Mouse (Mus musculus): ENCODE measurements at regions not wholly inside any gene's neighbourhood (a gene's known extent, or its start where the extent isn't known, plus 50 kb on each side); places are given as distances from the start of the nearest gene placed in this dataset.

GRCm38 (mm10) chr4:110051872-110052271, 74.0 kb downstream of the Dmrta2 start:
- Histone ChIP-seq H3K79me2 (ENCODE audit: control insufficient read depth, insufficient read depth, low read length, poor library complexity) (no peaks in the 10 kb centered on the region), H3K4me3 (ENCODE audit: control insufficient read depth in 1 of 2, insufficient read depth in 1 of 2, low read depth in 2 of 2, low read length in 2 of 2) (no peak overlapping the region), H3K9me3 (replicated peaks; ENCODE audit: insufficient read depth, low read length) (no peaks in the 10 kb centered on the region), H3K9ac (ENCODE audit: control insufficient read depth, low read depth, low read length, poor library complexity, severe bottlenecking) (no peak overlapping the region), H3K4me1 (ENCODE audit: control insufficient read depth in 1 of 2, insufficient read depth in 2 of 2, low read length in 2 of 2) (no peaks in the 10 kb centered on the region), H3K27me3 (ENCODE audit: control insufficient read depth in 1 of 2, insufficient read depth in 2 of 2, low read length in 2 of 2) (no peaks in the 10 kb centered on the region), H3K36me3 (ENCODE audit: control insufficient read depth in 1 of 2, insufficient read depth in 2 of 2, low read length in 2 of 2) (no peaks in the 10 kb centered on the region), H3K27ac (ENCODE audit: control insufficient read depth, low read depth, low read length) (no peak overlapping the region)
- no peak for DNase-seq (ENCODE audit: low read depth, low spot score)
- TF ChIP-seq CTCF (IDR thresholded peaks at IDR 0.05 in 2 of 3, conservative IDR thresholded peaks at IDR 0.05 in 1 of 3; ENCODE audit: control insufficient read depth in 1 of 3, insufficient read depth in 1 of 3, low read depth in 2 of 3, low read length in 3 of 3, poor library complexity in 1 of 3, severe bottlenecking in 1 of 3) (no peak), NRF1 (IDR thresholded peaks at IDR 0.05; ENCODE audit: insufficient read depth, low read depth, low read length, poor library complexity, severe bottlenecking) (no peak), BHLHE40 (IDR thresholded peaks at IDR 0.05; ENCODE audit: borderline replicate concordance, low read depth, low read length) (no peak), JUND (IDR thresholded peaks at IDR 0.05; ENCODE audit: low read depth, low read length) (no peak), MEF2A (IDR thresholded peaks at IDR 0.05; ENCODE audit: extremely low read depth, insufficient replicate concordance, low read depth, low read length, poor library complexity, severe bottlenecking) (no peak), POLR2A (IDR thresholded peaks at IDR 0.05; ENCODE audit: control insufficient read depth in 1 of 2, insufficient read depth in 1 of 2, low read depth in 1 of 2, low read length in 2 of 2, poor library complexity in 1 of 2) (no peak), MAZ (IDR thresholded peaks at IDR 0.05; ENCODE audit: low read depth, low read length) (no peak), HCFC1 (IDR thresholded peaks at IDR 0.05; ENCODE audit: low read depth, low read length) (no peak), E2F4 (IDR thresholded peaks at IDR 0.05; ENCODE audit: borderline replicate concordance, low read depth, low read length) (no peak), MYC (IDR thresholded peaks at IDR 0.05; ENCODE audit: low read depth, low read length) (no peak), GABPA (IDR thresholded peaks at IDR 0.05; ENCODE audit: low read depth, low read length) (no peak), ZMIZ1 (IDR thresholded peaks at IDR 0.05; ENCODE audit: low read depth, low read length) (no peak), ZKSCAN1 (IDR thresholded peaks at IDR 0.05; ENCODE audit: low read depth, low read length) (no peak), MAX (IDR thresholded peaks at IDR 0.05; ENCODE audit: low read length) (no peak), TBP (IDR thresholded peaks at IDR 0.05; ENCODE audit: low read depth, low read length) (no peak), CHD1 (IDR thresholded peaks at IDR 0.05; ENCODE audit: low read depth, low read length) (no peak), POLR2AphosphoS5 (IDR thresholded peaks at IDR 0.05; ENCODE audit: borderline replicate concordance, low read depth, low read length) (no peak), ZNF384 (IDR thresholded peaks at IDR 0.05; ENCODE audit: low read depth, low read length) (no peak), NELFE (IDR thresholded peaks at IDR 0.05; ENCODE audit: low read depth, low read length) (no peak)

- no peaks in the 10 kb centered on the region for H3K4me1 ChIP-seq (ENCODE audit: control insufficient read depth in 1 of 2, insufficient read depth in 2 of 2, low read length in 2 of 2)
- H3K36me3 ChIP-seq (ENCODE audit: control insufficient read depth in 1 of 2, insufficient read depth in 2 of 2, low read length in 2 of 2): no peaks in the 10 kb centered on the region
- no peaks in the 10 kb centered on the region for H3K9me3 ChIP-seq (replicated peaks; ENCODE audit: insufficient read depth, low read length)
- H3K27ac ChIP-seq (ENCODE audit: control insufficient read depth, low read depth, low read length): no peak overlapping the region
- no peak for DNase-seq (ENCODE audit: low read depth, low spot score)
- TF ChIP-seq CHD1 (IDR thresholded peaks at IDR 0.05; ENCODE audit: low read depth, low read length): no peak
- TF ChIP-seq EP300 (IDR thresholded peaks at IDR 0.05; ENCODE audit: low read depth in 1 of 2, low read length in 2 of 2): no peak
- no peak for TF ChIP-seq ZKSCAN1 (IDR thresholded peaks at IDR 0.05; ENCODE audit: low read depth, low read length)
- no peak for TF ChIP-seq UBTF (IDR thresholded peaks at IDR 0.05; ENCODE audit: borderline replicate concordance, insufficient read depth, low read depth, low read length)
- no peak for TF ChIP-seq MAZ (IDR thresholded peaks at IDR 0.05; ENCODE audit: low read depth, low read length)
- no peak for TF ChIP-seq E2F4 (IDR thresholded peaks at IDR 0.05; ENCODE audit: borderline replicate concordance, low read depth, low read length)
- TF ChIP-seq NELFE (IDR thresholded peaks at IDR 0.05; ENCODE audit: low read depth, low read length): no peak
- no peak for TF ChIP-seq JUND (IDR thresholded peaks at IDR 0.05; ENCODE audit: low read depth, low read length)
- TF ChIP-seq MEF2A (IDR thresholded peaks at IDR 0.05; ENCODE audit: extremely low read depth, insufficient replicate concordance, low read depth, low read length, poor library complexity, severe bottlenecking): no peak
- no peak for TF ChIP-seq CTCF (IDR thresholded peaks at IDR 0.05 in 2 of 3, conservative IDR thresholded peaks at IDR 0.05 in 1 of 3; ENCODE audit: control insufficient read depth in 1 of 3, insufficient read depth in 1 of 3, low read depth in 2 of 3, low read length in 3 of 3, poor library complexity in 1 of 3, severe bottlenecking in 1 of 3)
- TF ChIP-seq ETS1 (IDR thresholded peaks at IDR 0.05; ENCODE audit: low read depth, low read length): no peak
- TF ChIP-seq MYB (IDR thresholded peaks at IDR 0.05; ENCODE audit: low read depth, low read length): no peak
- no peak for TF ChIP-seq GATA1 (IDR thresholded peaks at IDR 0.05; ENCODE audit: low read depth, low read length)
- no peak for TF ChIP-seq HCFC1 (IDR thresholded peaks at IDR 0.05; ENCODE audit: low read depth, low read length)
- TF ChIP-seq BHLHE40 (IDR thresholded peaks at IDR 0.05; ENCODE audit: borderline replicate concordance, low read depth, low read length): no peak
- no peak for TF ChIP-seq USF2 (IDR thresholded peaks at IDR 0.05; ENCODE audit: borderline replicate concordance in 1 of 2, insufficient read depth in 1 of 2, low read depth in 1 of 2, low read length in 2 of 2)
- TF ChIP-seq TCF12 (IDR thresholded peaks at IDR 0.05; ENCODE audit: low read depth, low read length): no peak
- TF ChIP-seq ELF1 (IDR thresholded peaks at IDR 0.05; ENCODE audit: low read depth, low read length): no peak
- no peak for TF ChIP-seq RCOR1 (IDR thresholded peaks at IDR 0.05; ENCODE audit: low read depth, low read length)
- TF ChIP-seq MYC (IDR thresholded peaks at IDR 0.05; ENCODE audit: low read depth, low read length): no peak
- H3K4me3 ChIP-seq (ENCODE audit: control insufficient read depth in 1 of 2, insufficient read depth in 1 of 2, low read depth in 2 of 2, low read length in 2 of 2): no peak overlapping the region
- no peaks in the 10 kb centered on the region for H3K27me3 ChIP-seq (ENCODE audit: control insufficient read depth in 1 of 2, insufficient read depth in 2 of 2, low read length in 2 of 2)
- no peak overlapping the region for H3K9ac ChIP-seq (ENCODE audit: control insufficient read depth, low read depth, low read length, poor library complexity, severe bottlenecking)
- H3K79me2 ChIP-seq (ENCODE audit: control insufficient read depth, insufficient read depth, low read length, poor library complexity): no peaks in the 10 kb centered on the region
Measured at GRCm38 (mm10) chr4:110052998-110053397, 75.1 kb downstream of the Dmrta2 start.

Measured in MEL (cell line).